Mouse (Mus musculus) spleen, postnatal 4 days (tissue): Measurements from ENCODE around the gene Nsl1.

Source experiments
- DNase-seq, 2 experiments: peaks; one replicate each; pipeline ENCODE4 v3.0.0; 2022; ENCODE audit warnings: low spot score in 2 of 2

The Nsl1 gene

GRCm38 (mm10) chr1:191135406-191135805 lies 72.6 kb downstream of the Nsl1 start:
- DNase-seq, result no peak
